Mouse (Mus musculus) spleen, adult 12 weeks (tissue): ENCODE data around the gene Acad12.

ENCODE experiments used
- DNase-seq: peaks from one replicate; pipeline ENCODE4 v3.0.0; 2022; ENCODE audit warnings: low spot score

Acad12 gene

DNA sequence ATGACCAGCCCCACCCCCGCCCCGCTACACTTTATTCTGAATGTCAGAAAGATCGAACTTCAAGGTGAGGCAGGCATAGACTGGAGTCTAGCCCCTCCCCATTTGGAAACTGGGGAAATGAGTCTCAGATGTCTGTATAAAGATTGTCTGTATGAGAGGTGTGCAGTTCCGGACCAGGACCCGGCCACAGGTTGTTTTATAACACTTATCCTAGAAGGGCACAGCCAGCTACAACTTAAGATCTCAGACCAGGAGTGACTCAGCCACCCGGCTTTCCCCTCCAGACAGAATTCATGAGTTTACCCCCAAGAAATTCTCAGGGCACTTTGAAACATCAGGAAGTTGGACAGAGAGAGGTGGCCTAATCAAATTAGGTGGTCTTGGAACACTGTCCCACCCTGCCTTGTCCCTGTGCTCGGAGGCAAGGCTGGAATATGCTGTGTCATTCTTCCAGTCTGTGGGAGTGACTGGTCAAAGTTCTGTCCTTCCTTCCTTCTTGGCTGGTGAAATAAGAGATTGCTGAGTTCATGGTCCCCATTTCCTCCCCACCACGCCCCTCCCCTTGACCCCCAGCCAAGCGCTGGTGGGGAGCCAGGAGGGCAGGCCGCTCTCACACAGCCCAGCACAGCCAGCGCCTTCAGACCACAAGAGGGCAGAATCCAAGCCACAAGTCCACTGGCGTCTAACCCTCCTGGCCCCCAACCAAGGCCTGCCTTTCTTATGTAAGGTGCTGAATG lies 34.8 kb downstream of the Acad12 start:
- peak; percentile 29 for DNase-seq

DNA sequence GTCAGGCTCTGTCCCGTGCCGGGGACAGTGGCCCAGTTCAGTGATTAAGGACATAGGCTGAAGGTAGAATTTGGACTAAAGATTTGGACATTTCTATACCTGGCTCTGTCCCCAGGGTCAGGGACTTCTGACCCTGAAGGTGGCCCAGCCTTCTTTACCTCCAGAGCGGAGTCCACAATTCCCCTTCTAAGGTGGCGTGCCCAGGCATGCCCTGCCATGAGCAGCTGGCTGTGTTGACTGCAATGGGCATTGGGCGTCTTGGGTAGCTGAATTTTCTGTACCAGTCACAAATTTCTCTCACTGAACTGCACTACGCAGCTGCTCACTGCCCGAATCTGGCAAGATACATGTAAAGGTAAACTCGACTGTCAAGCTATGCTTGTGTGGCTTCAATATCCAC lies 36.8 kb downstream of the Acad12 start:
- DNase-seq = no peak

DNA sequence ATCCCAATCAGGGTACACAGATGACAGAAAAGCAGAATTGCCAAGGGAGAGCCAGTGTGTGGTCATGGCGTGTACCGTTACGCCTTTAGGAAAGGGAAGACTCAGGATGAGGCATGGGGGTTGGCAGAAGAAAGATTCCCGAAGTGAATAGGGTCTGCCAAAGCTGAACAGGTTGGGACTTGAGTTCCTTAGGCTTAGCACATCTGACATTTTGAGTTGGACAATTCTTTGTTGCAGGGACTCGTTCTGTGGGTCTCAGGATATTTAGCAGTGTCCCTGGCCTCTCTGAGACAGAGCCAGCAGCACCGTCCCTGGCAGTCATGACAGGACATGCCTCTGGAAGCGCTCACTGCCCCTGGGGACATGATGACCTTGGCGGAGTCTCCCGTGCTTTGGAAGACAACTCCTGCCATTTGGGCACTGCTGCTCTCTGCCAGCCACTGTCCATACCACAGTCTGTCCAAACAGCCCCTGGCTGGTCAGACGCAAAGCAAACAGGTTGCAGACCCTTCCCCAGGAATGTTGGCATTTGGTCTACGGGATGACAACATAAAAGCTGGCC lies 41.7 kb downstream of the Acad12 start:
- no peak for DNase-seq

DNA sequence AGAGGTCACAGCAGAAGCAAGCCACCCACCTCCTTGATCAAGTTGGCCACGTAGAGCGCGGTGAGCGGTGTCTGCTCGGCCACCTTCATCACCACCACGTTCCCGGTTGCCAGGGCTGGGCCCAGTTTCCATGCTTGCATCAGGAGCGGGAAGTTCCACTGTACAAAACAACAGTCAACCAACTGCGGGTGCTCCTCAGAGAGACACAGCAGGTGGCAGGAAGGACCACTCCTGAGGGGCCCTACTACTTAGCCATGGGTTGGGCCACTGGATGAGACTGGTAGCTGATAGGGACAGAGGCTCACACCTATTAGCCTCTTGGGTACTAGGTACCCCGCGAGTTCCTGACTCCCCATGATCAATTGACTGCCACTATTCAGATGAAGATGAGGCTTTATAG lies 42.9 kb downstream of the Acad12 start:
- no peak for DNase-seq

DNA sequence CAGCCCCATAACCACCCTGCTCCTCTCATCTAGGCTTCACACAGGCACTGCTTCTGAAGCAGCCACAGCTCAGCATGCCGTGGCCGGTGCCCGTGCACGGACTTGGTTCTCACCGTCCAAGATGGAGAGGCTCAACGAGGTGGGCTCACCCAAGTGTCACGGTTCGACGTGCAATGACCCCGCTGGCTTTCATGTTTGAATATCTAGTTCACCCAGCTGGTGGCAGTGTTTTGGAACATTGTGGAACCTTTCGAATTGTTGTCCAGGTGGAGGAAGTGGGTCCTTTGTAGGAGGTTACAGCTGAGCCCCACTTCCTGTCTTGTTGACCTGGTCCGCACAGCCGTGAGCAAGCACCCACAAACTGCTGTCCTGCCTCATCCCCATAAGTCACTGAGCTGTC lies 44.6 kb downstream of the Acad12 start:
- no peak for DNase-seq

DNA sequence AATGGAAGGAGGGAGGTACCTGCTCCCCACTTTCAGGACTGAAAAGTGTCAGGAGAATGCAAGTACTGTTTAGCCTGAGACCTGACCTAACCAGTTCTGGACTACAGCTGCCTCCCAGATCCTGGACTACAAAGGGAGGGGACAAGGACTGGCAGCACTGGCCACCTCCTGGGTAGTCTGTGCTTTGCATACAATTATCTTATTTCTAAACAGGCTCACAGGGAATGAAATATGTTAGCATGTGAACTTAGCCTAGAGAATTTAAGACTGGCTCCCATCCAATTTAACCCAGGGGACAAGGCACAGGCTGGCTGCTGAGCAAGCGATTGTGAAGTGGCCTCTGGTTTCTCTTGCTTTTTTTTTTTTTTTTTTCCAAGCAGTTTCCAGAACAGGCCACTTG lies 48.0 kb downstream of the Acad12 start:
- DNase-seq = no peak

DNA sequence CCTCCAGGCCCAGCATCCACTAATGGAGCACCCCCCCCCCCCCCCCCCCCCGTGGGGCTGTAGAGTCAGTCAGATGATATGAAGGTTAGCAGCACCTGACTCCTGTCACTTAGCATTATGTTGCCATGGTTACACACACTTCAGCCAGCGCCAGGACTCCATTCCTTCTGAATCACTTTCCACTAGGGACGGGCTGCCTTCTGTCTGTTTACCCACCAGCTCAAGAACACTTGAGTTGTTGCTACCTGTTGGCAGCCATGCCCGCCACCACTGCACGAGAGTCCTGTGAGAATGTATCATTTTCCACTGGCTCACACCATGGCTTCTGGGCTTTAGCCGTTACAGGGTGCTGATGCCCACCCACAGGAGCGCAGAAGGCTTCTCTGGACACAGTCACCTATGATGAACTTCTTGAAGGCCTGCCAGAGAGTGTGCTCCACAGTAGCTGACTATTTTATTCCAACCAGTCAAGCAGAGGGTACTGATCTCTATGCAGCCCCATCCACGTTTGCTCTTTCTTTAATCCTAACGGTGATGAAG lies 48.8 kb downstream of the Acad12 start:
- no peak for DNase-seq

DNA sequence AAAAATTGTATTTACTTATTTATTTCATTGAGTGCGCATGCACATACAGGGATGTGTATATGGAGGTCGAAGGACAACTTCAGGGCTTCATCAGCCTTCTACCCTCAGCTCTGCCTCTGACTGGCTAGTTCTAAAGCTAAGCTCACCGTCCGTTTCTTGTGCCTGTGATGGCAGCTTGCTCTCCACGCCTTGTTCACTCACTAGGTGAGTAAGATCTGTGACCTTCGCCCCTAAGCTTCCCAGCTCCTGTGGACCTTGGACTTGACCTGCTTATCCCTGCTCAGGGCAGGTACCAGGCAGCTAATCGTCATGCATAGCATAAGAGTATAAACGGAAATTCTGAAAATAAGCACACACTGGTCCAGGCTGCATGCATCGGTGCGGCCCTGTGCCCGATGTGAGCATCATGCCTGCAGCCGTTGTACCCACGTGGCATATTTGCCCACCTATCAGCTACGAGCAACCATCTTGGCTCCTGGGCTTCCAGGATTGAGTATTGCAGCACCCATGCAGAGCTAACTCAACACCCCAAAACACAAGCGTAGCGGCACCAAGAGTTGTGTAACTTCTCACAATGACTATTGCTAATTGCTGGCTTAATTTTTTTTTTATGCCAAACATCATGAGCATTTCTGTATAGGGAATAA lies 52.6 kb downstream of the Acad12 start:
- DNase-seq = no peak

DNA sequence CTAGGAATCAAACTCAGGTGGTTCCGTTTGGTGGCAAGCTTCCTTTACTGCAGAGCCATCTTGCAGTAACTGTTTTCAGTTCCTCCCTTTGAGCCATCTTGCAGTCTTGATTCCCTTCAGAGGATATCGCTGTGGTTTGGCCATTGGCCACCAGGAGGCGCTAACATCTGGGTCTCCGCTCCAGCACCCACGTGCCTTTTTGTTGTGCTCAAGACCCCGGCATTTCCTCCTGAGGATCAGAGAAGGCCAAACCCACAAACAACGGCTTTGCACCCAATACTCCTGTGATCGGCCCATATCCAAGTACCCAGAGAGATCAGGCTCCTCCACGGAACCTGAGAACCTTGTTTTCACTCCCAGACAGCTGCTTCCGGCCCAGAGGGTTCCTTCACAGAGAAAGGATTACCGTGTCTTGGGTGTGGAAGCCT lies 54.3 kb downstream of the Acad12 start:
- DNase-seq = peak; percentile 75

DNA sequence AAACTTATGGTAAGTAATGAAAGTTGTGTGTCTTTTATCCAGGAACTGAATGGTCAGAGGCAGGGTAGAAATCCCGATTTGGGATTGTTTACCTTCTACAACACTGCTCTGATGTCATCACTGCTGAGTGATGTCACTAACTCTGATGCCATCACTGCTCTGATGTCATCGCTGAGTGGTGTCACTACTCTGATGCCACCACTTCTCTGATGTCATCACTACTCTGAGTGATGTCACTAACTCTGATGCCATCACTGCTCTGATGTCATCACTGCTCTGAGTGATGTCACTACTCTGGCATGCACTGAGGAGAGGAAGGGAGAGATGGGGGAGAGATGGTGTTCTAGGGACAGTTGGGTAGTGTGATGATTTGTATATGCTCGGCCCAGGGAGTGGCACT lies 56.3 kb downstream of the Acad12 start:
- no peak for DNase-seq

DNA sequence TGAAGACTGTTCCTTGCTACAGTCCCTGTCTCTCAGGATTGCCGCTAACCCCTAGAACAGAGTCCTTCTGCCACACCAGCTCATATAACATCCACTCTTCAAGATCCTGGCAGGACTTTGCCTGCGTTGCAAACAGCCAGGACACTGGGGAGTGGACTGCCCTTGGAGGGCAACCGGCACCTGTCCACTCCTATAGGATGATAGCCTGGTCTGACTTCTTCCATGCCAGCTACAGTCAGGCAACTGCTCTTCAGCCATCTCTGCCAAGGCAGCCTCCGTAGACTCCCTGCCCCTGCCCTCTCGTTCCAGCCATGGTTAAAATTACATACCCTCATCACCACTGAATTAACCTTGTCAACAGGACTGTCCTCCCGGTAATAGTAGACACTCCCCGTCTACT lies 69.5 kb downstream of the Acad12 start:
- no peak for DNase-seq

DNA sequence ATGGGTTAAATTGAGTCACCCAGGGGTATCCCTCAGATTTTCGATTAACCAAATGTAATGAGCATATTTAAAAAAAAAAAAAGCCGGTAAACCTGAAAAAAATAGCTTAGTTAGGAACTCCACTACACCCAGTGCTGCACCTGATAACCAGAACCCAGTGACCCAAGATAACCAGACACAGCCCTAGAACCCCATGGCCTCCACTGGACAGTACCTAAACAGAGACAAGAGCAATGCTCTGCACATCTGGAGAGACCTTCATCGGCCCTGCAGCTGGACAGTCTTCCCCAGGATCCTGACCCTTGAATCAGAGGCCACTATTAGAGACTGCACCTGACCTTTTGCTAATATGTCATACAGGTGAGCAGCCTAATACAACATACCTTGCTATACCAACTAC lies 71.7 kb downstream of the Acad12 start:
- no peak for DNase-seq
